Mouse (Mus musculus): ENCODE results near the gene Taok1. TPM values are rescaled to one million over a fixed set of nuclear protein-coding genes. Genes with fewer than 3 reads are reported as not detected.
"Not testable (repeated sequence)": the region's sequence is repeated elsewhere in the genome, so short reads cannot be mapped to it uniquely, and the experiment has no call there.

Gene Taok1
- 27.7 and 28.5 TPM in 2 replicates for polyA plus RNA-seq (2016; fragmentation: Nextera tagmentation; extraction: Ambion mirVana)

DNA sequence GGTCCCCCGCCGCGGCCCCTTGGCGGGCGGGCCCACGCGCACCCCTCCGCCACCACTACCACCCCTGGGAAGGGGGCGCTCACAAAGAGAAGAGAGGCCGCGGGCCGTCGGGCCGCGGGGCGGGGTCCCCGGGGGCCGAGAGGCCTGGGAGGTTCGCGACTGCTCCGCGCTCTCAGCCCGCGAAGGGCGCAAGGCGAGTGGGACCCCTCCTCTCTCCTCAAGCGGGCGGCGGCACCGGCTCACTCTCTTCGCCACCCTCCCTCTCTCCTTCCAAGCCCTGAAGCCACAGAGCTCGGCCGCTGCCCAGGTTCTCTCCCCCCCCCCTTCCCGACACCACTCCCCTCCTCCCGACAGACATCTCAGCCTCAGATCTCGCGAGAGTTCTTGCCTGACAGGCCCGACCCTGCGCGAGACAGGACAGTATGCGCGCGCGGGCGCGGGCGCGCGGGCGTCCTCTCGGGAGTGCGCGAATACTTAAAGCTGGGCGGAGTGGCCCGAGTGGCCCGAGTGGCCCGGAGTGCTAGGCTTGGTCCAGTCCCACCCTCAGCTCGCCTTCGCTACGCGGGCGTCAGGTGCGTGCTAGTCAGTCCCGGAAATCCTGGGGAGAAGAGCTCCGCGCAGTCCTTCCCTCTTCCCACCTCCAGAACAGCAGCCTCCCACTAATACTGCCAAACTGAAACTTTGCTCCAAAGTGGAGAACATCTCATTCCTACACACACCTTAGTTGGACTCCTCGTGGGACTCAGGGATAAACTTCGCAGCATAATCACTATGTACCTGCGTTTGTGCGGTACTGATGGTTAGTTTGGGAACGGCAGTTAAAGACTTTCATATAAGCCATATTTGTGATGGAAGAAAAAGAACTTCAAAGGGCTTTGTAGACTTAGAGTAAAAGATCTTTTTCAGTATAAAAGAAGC, at the start of gene Taok1:
Taok1 (minus strand) TSS at position 278 of the 918 bp plus-strand sequence.
- peak within 1 kb of the TSS; percentile 75 for H3K4me2 ChIP-seq
- WGBS: 1% methylated on average over 65 of the region's 71 CpGs
- peak within 1 kb of the TSS; percentile 98 for H3K27ac ChIP-seq
- H3K9ac ChIP-seq: peak within 1 kb of the TSS; percentile 99
- ATAC-seq (ENCODE audit: low FRiP score): peak; percentile 95
- peaks cover 4% of the 10 kb centered on the region; the same call in 1 of the 2 replicates for H3K36me3 ChIP-seq (replicated peaks)
- H3K4me1 ChIP-seq: peaks cover 19% of the 10 kb centered on the region
- no peaks in the 10 kb centered on the region for H3K27me3 ChIP-seq
- peak within 1 kb of the TSS; percentile 93 for H3K4me3 ChIP-seq (replicated peaks)
- no peaks in the 10 kb centered on the region for H3K9me3 ChIP-seq

- 98% methylated on average over 4 of the region's 4 CpGs for WGBS
- ATAC-seq (ENCODE audit: low FRiP score); H3K27me3 ChIP-seq; H3K4me3 ChIP-seq (replicated peaks); H3K36me3 ChIP-seq (replicated peaks); H3K9ac ChIP-seq; H3K4me2 ChIP-seq; H3K9me3 ChIP-seq; H3K4me1 ChIP-seq; H3K27ac ChIP-seq: not testable (repeated sequence)
These were observed 46.0 kb upstream of the Taok1 start for GRCm38 (mm10) chr11:77653406-77654190.

GRCm38 (mm10) chr11:77652484-77652883, 44.9 kb upstream of the Taok1 start:
- H3K4me2 ChIP-seq: no peak overlapping the region
- no peaks in the 10 kb centered on the region for H3K36me3 ChIP-seq (replicated peaks)
- H3K4me1 ChIP-seq: no peaks in the 10 kb centered on the region
- no peak overlapping the region for H3K9ac ChIP-seq
- H3K27ac ChIP-seq: no peak overlapping the region
- no peaks in the 10 kb centered on the region for H3K9me3 ChIP-seq
- H3K4me3 ChIP-seq (replicated peaks): no peak overlapping the region
- WGBS: 67% methylated on average over 6 of the region's 6 CpGs
- no peaks in the 10 kb centered on the region for H3K27me3 ChIP-seq
- no peak for ATAC-seq (ENCODE audit: low FRiP score)

DNA sequence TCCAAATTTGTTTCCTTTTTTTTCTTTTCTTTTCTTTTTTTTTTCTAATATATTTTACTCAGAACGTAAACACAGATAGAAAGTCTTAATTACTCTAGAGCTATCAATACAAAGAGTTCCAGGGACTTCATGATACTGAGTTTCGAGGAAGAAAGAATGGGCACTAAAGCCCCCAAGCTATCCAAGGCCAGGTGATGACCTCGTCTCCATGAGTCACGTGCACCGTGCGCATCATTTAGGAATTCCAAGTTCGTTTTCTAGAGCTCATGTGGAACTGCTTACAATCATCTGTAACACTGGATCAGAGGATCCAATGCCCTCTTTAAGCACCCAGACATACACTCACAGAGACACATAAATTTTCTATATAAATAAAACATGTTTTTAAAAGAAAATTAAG, 41.3 kb upstream of the Taok1 start:
- ATAC-seq (ENCODE audit: low FRiP score): no peak
- H3K4me3 ChIP-seq (replicated peaks): no peak overlapping the region
- no peak overlapping the region for H3K4me2 ChIP-seq
- H3K27ac ChIP-seq: no peak overlapping the region
- H3K4me1 ChIP-seq: no peaks in the 10 kb centered on the region
- no peaks in the 10 kb centered on the region for H3K9me3 ChIP-seq
- WGBS: 74% methylated on average over 7 of the region's 7 CpGs
- H3K27me3 ChIP-seq: no peaks in the 10 kb centered on the region
- H3K9ac ChIP-seq: no peak overlapping the region
- no peaks in the 10 kb centered on the region for H3K36me3 ChIP-seq (replicated peaks)

- Histone ChIP-seq H3K4me2 (no peak overlapping the region), H3K36me3 (replicated peaks) (no peaks in the 10 kb centered on the region), H3K4me1 (no peaks in the 10 kb centered on the region), H3K9ac (no peak overlapping the region), H3K9me3 (no peaks in the 10 kb centered on the region), H3K27ac (no peak overlapping the region), H3K27me3 (no peaks in the 10 kb centered on the region), H3K4me3 (replicated peaks) (no peak overlapping the region)
- no peak for ATAC-seq (ENCODE audit: low FRiP score)
- WGBS: 86% methylated on average over 4 of the region's 4 CpGs
These were observed 37.9 kb upstream of the Taok1 start for GRCm38 (mm10) chr11:77645481-77645880.

DNA sequence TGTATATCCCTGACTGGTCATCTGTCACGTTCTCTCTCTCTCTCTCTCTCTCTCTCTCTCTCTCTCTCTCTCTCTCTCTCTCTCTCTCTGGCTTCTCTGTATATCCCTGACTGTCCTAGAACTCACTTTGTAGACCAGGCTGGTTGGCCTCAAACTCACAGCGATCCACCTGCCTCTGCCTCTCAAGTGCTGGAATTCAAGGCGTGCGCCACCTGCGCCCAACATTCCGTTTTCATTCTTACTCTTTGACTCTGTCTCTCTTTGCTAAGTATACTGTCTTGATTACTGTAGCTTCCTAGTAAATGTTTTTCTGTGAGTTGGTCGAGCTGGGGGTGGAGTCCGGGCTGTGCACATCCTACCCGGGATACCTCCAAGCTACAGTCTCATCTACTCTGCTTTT, 33.8 kb upstream of the Taok1 start:
- 81% methylated on average over 9 of the region's 9 CpGs for WGBS

GRCm38 (mm10) chr11:77630257-77630670, 22.6 kb upstream of the Taok1 start:
- no peak overlapping the region for H3K27ac ChIP-seq
- H3K4me1 ChIP-seq: peaks cover 16% of the 10 kb centered on the region
- no peaks in the 10 kb centered on the region for H3K27me3 ChIP-seq
- H3K9me3 ChIP-seq: no peaks in the 10 kb centered on the region
- peak overlapping the region; percentile 45; the same call in 1 of the 2 replicates for H3K9ac ChIP-seq
- H3K4me3 ChIP-seq (replicated peaks): peak overlapping the region; percentile 24
- H3K36me3 ChIP-seq (replicated peaks): no peaks in the 10 kb centered on the region
- peak overlapping the region; percentile 48 for H3K4me2 ChIP-seq
- 14% methylated on average over 8 of the region's 8 CpGs for WGBS
- ATAC-seq (ENCODE audit: low FRiP score): peak; percentile 60; the same call in 1 of the 2 replicates

More for the DNA sequence above, 33.8 kb upstream of the Taok1 start:
- Histone ChIP-seq H3K27ac (no peak overlapping the region), H3K27me3 (no peaks in the 10 kb centered on the region), H3K4me2 (no peak overlapping the region), H3K4me1 (no peaks in the 10 kb centered on the region), H3K9me3 (no peaks in the 10 kb centered on the region), H3K9ac (no peak overlapping the region), H3K36me3 (replicated peaks) (no peaks in the 10 kb centered on the region), H3K4me3 (replicated peaks) (no peak overlapping the region)
- no peak for ATAC-seq (ENCODE audit: low FRiP score)

GRCm38 (mm10) chr11:77629476-77629875, 21.9 kb upstream of the Taok1 start:
- Histone ChIP-seq H3K4me3 (replicated peaks) (no peak overlapping the region), H3K9ac (no peak overlapping the region), H3K4me2 (no peak overlapping the region), H3K4me1 (peaks cover 24% of the 10 kb centered on the region), H3K27me3 (no peaks in the 10 kb centered on the region), H3K27ac (no peak overlapping the region), H3K9me3 (no peaks in the 10 kb centered on the region), H3K36me3 (replicated peaks) (no peaks in the 10 kb centered on the region)
- 0% methylated on average over 1 of the region's 1 CpGs for WGBS
- ATAC-seq (ENCODE audit: low FRiP score): peak; percentile 14; the same call in 1 of the 2 replicates

DNA sequence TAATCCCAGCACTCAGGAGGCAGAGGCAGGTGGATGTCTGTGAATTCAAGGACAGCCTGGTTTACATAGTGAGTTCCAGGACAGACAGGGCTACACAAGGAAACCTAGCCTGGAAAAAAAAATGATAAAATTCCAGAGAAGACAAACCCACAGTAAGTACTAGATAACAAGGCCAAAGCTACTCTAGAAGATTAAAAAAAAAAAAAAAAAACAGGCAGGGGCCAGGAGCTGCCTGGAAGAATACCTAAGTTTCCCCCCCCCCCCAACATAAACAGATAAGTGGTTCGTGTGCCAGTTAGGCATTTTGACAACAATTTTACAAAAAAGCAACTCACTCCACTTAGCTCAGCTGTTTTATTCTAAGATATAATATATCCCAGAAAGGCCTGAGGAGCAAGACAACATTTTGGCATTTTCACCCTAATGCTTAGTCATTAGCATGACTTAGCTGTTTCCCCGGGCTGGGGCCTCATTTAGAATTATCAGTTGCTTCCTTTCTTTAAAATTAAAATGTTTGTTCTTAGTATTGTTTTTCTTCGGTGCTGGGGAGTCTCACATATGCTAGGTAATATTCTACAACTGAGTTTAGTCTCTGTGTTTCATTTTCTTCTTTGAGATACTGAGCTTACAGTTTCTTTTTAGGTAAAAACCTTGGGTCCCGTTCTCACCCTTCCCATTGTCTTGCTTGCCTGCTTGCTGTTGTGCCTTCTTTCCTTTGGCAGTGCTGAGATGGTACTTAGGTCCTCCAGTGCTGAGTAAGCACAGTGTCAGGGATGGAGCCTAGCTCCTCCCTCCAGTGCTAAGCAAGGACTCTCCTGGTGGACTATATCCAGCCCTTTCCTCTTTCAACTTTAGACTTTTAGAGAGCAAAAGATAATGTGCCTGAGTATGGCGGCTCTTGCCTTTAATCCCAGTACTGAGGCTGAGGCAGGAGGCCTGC, 19.3 kb upstream of the Taok1 start:
- Histone ChIP-seq H3K4me3 (replicated peaks) (no peak overlapping the region), H3K4me2 (no peak overlapping the region), H3K27ac (no peak overlapping the region), H3K9ac (no peak overlapping the region), H3K9me3 (no peaks in the 10 kb centered on the region), H3K36me3 (replicated peaks) (no peaks in the 10 kb centered on the region), H3K4me1 (peaks cover 35% of the 10 kb centered on the region), H3K27me3 (no peaks in the 10 kb centered on the region)
- WGBS: 73% methylated on average over 5 of the region's 5 CpGs
- no peak for ATAC-seq (ENCODE audit: low FRiP score)

DNA sequence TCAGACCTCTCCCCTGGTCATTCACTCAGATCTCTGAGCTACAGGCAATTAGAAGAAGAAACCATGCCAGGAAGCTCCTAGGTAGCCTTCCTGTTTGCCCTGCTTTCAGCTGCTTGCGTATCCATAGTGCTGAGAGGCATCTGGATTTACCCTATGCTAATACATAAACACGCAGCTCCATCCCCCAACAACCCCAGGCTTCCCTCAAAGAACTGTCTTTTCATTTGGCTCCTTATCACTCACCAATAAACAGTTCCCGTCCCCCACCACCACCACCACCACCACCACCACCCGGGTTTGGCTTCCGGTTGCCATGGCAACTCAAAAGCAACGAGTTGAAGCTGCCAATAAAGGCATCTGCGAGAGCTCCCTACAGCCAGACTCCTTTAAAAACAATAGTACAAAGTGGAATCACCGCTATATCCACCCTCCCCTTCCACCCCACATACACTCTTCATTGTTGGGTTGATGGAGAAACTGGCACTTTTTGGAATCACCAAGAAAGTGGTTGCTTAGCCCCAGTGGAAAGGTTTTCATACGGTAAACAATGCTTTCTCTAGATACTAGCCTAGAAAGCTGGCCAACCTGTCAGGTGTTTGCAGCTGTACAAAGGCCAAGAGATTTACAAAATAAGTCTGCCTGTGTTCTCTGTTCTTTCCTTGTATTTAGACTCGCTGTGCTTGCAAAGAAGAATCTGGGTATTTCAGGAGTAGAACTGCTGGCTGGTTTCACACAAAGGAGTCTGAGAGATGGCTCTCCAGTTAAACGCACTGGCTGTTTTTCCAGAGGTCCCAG, 17.6 kb upstream of the Taok1 start:
- Histone ChIP-seq H3K36me3 (replicated peaks) (no peaks in the 10 kb centered on the region), H3K27ac (peak overlapping the region; percentile 83), H3K4me1 (peaks cover 35% of the 10 kb centered on the region), H3K27me3 (no peaks in the 10 kb centered on the region), H3K9ac (peak overlapping the region; percentile 50; the same call in 1 of the 2 replicates), H3K9me3 (no peaks in the 10 kb centered on the region), H3K4me2 (peak overlapping the region; percentile 84), H3K4me3 (replicated peaks) (peak overlapping the region; percentile 40)
- WGBS: 5% methylated on average over 11 of the region's 11 CpGs
- peak; percentile 61; the same call in 1 of the 2 replicates for ATAC-seq (ENCODE audit: low FRiP score)

Measured in forebrain, embryonic 12.5 days (tissue).